Mouse (Mus musculus): ENCODE data around the gene Olfr628. TPM values are rescaled to one million over a fixed set of nuclear protein-coding genes. Genes with fewer than 3 reads are reported as not detected.
"Not testable (repeated sequence)": the region's sequence is repeated elsewhere in the genome, so short reads cannot be mapped to it uniquely, and the experiment has no call there.

Olfr628 gene
- not detected for total RNA-seq (2021)
- long read RNA-seq, experiment 1, result 0 reads
- long read RNA-seq, experiment 2, result 0 reads

DNA sequence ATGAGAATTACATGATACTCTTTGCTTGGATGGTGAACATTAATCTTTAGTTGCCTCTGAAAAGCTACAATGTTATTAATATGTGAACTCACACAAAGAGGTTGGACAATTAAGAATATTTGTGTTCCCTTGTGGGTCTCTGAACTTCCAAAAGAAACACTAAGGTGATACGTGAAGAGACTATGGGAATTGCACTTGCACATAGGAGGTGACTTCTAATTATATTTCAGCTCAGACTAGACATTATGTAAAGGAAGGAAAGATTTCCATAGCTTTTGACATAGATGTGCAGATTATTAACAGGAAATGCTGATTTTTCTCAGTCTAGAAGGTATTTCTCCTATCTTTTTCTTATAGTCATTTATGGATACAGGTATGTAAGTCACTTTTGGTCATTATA lies at the start of gene Olfr628:
TSS of gene Olfr628 (plus strand) at position 301 of the 400 bp plus-strand sequence.
- no peak within 1 kb of the TSS for H3K27ac ChIP-seq
- no peak for DNase-seq (ENCODE audit: extremely low spot score in 1 of 2, low spot score in 2 of 2)
- intact Hi-C loops (cut with DNase I), result no loop called here
- TF ChIP-seq CTCF (IDR thresholded peaks at IDR 0.05), result no peak
- H3K4me3 ChIP-seq, result no peak within 1 kb of the TSS

DNA sequence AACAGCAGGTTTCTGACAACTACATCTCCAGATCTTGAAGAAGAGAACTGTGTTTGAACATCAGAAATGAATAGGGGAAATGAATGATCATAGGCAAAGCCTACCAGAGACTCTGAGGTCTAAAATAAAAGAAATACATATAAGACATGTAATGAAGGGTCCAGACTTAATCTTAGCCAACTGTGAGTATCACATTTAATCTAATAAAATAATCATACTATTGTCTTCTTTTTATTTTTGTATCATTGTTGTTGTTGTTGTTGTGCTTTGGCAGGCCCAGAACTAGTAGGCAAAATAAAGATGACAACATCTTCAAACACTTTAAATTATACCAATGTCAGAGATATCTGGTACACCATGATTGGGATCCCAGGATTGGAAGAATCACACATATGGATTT lies 47.8 kb upstream of the Olfr628 start, which contains the start of gene Olfr625-ps1:
TSS of gene Olfr625-ps1 (plus strand) at position 301 of the 400 bp plus-strand sequence.
- H3K4me3 ChIP-seq, result no peak within 1 kb of the TSS
- intact Hi-C loops (cut with DNase I), result no loop called here
- no peak for DNase-seq (ENCODE audit: extremely low spot score in 1 of 2, low spot score in 2 of 2)
- TF ChIP-seq CTCF (IDR thresholded peaks at IDR 0.05), result no peak
- H3K27ac ChIP-seq, result no peak within 1 kb of the TSS

DNA sequence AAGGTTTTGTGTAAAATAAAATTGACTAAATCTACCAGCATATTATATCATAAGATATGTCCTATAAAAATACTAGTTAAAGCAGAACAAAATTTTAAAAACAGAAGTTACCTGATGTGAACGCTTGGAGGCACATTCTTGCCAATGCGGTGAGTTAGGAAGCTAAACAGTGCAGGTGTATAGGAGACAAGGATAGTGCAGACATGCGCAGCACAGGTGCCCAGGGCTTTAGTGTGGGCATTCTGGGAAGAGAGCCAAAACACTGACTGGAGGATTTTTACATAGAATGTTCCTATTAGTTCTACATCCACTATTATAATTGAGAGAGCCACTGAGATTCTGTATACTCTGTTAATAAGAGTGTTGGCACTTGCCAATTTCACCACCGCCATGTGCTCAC lies 30.7 kb upstream of the Olfr628 start:
- TF ChIP-seq CTCF (IDR thresholded peaks at IDR 0.05), result no peak
- H3K4me3 ChIP-seq, result no peak overlapping the region
- H3K27ac ChIP-seq, result no peak overlapping the region
- intact Hi-C loops (cut with DNase I), result no loop called here
- DNase-seq (ENCODE audit: extremely low spot score in 1 of 2, low spot score in 2 of 2), result no peak

DNA sequence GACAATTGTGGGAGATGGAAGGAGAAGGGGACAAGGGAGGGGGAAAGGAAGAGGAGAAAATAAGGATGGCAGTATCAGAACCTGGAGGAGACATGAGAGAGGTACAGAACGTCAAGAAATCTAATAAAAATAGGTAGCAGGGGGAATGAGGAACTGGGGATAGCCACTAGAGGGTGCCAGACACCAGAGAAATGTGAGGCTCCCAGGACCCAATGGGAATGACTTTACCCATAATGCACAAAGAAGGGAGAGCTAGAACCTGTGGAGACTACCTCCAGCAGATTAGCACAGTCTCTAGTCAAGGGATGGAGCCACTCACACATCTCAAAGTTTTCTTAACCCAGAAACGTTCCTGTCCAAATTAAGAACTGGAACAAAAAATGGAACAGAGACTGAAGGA lies 18.1 kb upstream of the Olfr628 start:
- Histone ChIP-seq H3K27ac (no peak overlapping the region), H3K4me3 (no peak overlapping the region)
- peak; percentile 15 for TF ChIP-seq CTCF (IDR thresholded peaks at IDR 0.05)
- DNase-seq (ENCODE audit: extremely low spot score in 1 of 2, low spot score in 2 of 2), result no peak
- intact Hi-C loops (cut with DNase I), result no loop called here

DNA sequence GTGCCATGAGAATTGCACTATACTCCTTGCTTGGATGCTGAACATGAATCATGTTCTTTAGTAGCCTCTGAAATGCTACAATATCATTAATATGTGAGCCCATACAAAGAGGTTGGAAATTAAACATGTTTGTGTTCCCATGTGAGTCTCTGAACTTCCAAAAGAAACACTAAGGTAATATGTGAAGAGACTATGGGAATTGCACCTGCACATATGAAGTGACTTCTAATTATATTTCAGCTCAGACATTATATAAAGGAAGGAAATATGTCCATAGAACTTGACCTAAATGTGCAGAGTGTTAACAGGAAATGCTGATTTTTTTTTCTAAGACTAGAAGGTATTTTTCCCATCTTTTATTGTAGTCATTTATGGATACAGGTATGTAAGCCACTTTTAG lies 15.8 kb upstream of the Olfr628 start, which contains the start of gene Olfr243:
TSS of gene Olfr243 (plus strand) at position 301 of the 400 bp plus-strand sequence.
- H3K27ac ChIP-seq, result no peak within 1 kb of the TSS
- no peak for TF ChIP-seq CTCF (IDR thresholded peaks at IDR 0.05)
- intact Hi-C loops (cut with DNase I), result no loop called here
- no peak within 1 kb of the TSS for H3K4me3 ChIP-seq
- DNase-seq (ENCODE audit: extremely low spot score in 1 of 2, low spot score in 2 of 2), result no peak

DNA sequence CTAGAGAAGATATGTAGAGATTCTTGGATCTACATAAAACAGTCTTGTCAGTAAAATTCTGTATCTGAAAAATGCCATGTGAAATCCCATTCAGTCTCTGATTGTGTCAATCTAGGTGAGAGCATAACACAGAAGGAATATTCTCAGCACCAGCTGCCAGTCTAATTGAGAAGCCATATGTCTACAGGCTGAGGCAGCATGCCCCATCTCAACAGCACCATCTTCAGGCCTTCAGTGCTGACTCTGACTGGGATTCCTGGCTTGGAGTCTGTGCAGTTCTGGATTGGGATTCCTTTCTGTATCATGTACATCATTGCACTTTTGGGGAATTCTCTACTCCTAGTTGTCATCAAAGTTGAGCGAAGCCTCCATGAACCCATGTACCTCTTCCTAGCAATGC lies 13.8 kb upstream of the Olfr628 start:
- DNase-seq (ENCODE audit: extremely low spot score in 1 of 2, low spot score in 2 of 2); intact Hi-C loops (cut with DNase I); H3K27ac ChIP-seq; H3K4me3 ChIP-seq: not testable (repeated sequence)

GRCm38 (mm10) chr7:103744843-103745242 lies 14.7 kb downstream of the Olfr628 start, which contains the start of gene Olfr629:
Gene Olfr629, minus strand, starts transcription at chr7:103744943.
- H3K27ac ChIP-seq, result no peak within 1 kb of the TSS
- no peak for TF ChIP-seq CTCF (IDR thresholded peaks at IDR 0.05)
- no peak within 1 kb of the TSS for H3K4me3 ChIP-seq
- intact Hi-C loops (cut with DNase I), result no loop called here
- no peak for DNase-seq (ENCODE audit: extremely low spot score in 1 of 2, low spot score in 2 of 2)

GRCm38 (mm10) chr7:103757233-103757632 lies 27.1 kb downstream of the Olfr628 start, which contains the start of gene Olfr630:
Gene Olfr630, minus strand, starts transcription at chr7:103757333.
- no peak within 1 kb of the TSS for H3K27ac ChIP-seq
- TF ChIP-seq CTCF (IDR thresholded peaks at IDR 0.05), result no peak
- intact Hi-C loops (cut with DNase I), result no loop called here
- H3K4me3 ChIP-seq, result no peak within 1 kb of the TSS
- no peak for DNase-seq (ENCODE audit: extremely low spot score in 1 of 2, low spot score in 2 of 2)

DNA sequence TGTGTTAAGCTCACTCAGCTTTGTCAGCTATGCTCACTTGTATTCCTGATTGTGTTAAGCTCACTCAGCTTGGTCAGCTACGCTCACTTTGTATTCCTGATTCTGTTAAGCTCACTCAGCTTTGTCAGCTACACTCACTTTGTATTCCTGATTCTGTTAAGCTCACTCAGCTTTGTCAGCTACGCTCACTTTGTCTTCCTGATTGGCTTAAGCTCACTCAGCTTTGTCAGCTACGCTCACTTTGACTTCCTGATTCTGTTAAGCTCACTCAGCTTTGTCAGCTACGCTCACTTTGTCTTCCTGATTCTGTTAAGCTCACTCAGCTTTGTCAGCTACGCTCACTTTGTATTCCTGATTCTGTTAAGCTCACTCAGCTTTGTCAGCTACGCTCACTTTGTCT lies 32.0 kb downstream of the Olfr628 start:
- H3K27ac ChIP-seq; intact Hi-C loops (cut with DNase I); DNase-seq (ENCODE audit: extremely low spot score in 1 of 2, low spot score in 2 of 2); H3K4me3 ChIP-seq: not testable (repeated sequence)

- H3K4me3 ChIP-seq; DNase-seq (ENCODE audit: extremely low spot score in 1 of 2, low spot score in 2 of 2); intact Hi-C loops (cut with DNase I); H3K27ac ChIP-seq: not testable (repeated sequence)
Observed at GRCm38 (mm10) chr7:103767687-103768086, 37.5 kb downstream of the Olfr628 start.

GRCm38 (mm10) chr7:103771494-103771893 lies 41.3 kb downstream of the Olfr628 start, which contains the start of gene Olfr69:
Gene Olfr69, minus strand, starts transcription at chr7:103771594.
- intact Hi-C loops (cut with DNase I), result no loop called here
- TF ChIP-seq CTCF (IDR thresholded peaks at IDR 0.05), result no peak

GRCm38 (mm10) chr7:103777652-103778051 lies 47.5 kb downstream of the Olfr628 start:
- H3K4me3 ChIP-seq; H3K27ac ChIP-seq; intact Hi-C loops (cut with DNase I); DNase-seq (ENCODE audit: extremely low spot score in 1 of 2, low spot score in 2 of 2): not testable (repeated sequence)

More at GRCm38 (mm10) chr7:103771494-103771893, 41.3 kb downstream of the Olfr628 start, which contains the start of gene Olfr69:
- Histone ChIP-seq H3K27ac (no peak within 1 kb of the TSS), H3K4me3 (no peak within 1 kb of the TSS)
- no peak for DNase-seq (ENCODE audit: extremely low spot score in 1 of 2, low spot score in 2 of 2)

- no peak within 1 kb of the TSS for H3K4me3 ChIP-seq
- no peak within 1 kb of the TSS for H3K27ac ChIP-seq
- no peak for DNase-seq (ENCODE audit: extremely low spot score in 1 of 2, low spot score in 2 of 2)
- intact Hi-C loops (cut with DNase I), result no loop called here
- no peak for TF ChIP-seq CTCF (IDR thresholded peaks at IDR 0.05)
Observed at GRCm38 (mm10) chr7:103779598-103779997, 49.4 kb downstream of the Olfr628 start, which contains the start of gene Olfr68. Gene Olfr68, minus strand, starts transcription at chr7:103779698.

Other genes with a start within 250 kb of the Olfr628 start
- not detected for gene Olfr609, start 232.3 kb upstream of the Olfr628 start, total RNA-seq (2021)
- not detected for gene Olfr610, start 218.3 kb upstream of the Olfr628 start, total RNA-seq (2021)
- not detected for gene Olfr611, start 209.5 kb upstream of the Olfr628 start, total RNA-seq (2021)
- gene Olfr612, start 187.7 kb upstream of the Olfr628 start, total RNA-seq (2021), result not detected
- gene Olfr613, start 182.3 kb upstream of the Olfr628 start, total RNA-seq (2021), result not detected
- gene Olfr615, start 174.3 kb upstream of the Olfr628 start, total RNA-seq (2021), result not detected
- gene Olfr616, start 161.2 kb upstream of the Olfr628 start, total RNA-seq (2021), result not detected
- not detected for gene Olfr617, start 157.3 kb upstream of the Olfr628 start, total RNA-seq (2021)
- not detected for gene Olfr618, start 140.3 kb upstream of the Olfr628 start, total RNA-seq (2021)
- not detected for gene Olfr619, start 129.8 kb upstream of the Olfr628 start, total RNA-seq (2021)
- not detected for gene Olfr620, start 117.8 kb upstream of the Olfr628 start, total RNA-seq (2021)
- gene Olfr622, start 87.7 kb upstream of the Olfr628 start, total RNA-seq (2021), result not detected
- not detected for gene Olfr623, start 66.7 kb upstream of the Olfr628 start, total RNA-seq (2021)
- gene Olfr624, start 59.2 kb upstream of the Olfr628 start, total RNA-seq (2021), result under 1 TPM in 1 of 2 experiments, not detected in 1; 0.07 TPM
- not detected for gene Olfr625-ps1, start 47.7 kb upstream of the Olfr628 start, total RNA-seq (2021)
- gene Olfr243, start 15.7 kb upstream of the Olfr628 start, total RNA-seq (2021), result not detected
- gene Olfr629, start 14.6 kb downstream of the Olfr628 start, total RNA-seq (2021), result not detected
- not detected for gene Olfr630, start 27.0 kb downstream of the Olfr628 start, total RNA-seq (2021)
- gene Olfr69, start 41.2 kb downstream of the Olfr628 start, total RNA-seq (2021), result not detected
- not detected for gene Olfr68, start 49.3 kb downstream of the Olfr628 start, total RNA-seq (2021)
- not detected for gene Olfr67, start 61.4 kb downstream of the Olfr628 start, total RNA-seq (2021)
- gene Hbb-bt, start 83.6 kb downstream of the Olfr628 start, total RNA-seq (2021), result 10 to 100 TPM; 29.5 to 36.6 TPM
- gene Hbb-bs, start 97.7 kb downstream of the Olfr628 start, total RNA-seq (2021), result 100 to 1,000 TPM; 305 to 339 TPM
- not detected for gene Hbb-bh2, start 110.1 kb downstream of the Olfr628 start, total RNA-seq (2021)
- gene Hbb-bh1, start 112.8 kb downstream of the Olfr628 start, total RNA-seq (2021), result not detected
- gene Hbb-y, start 122.8 kb downstream of the Olfr628 start, total RNA-seq (2021), result not detected
- not detected for gene Olfr66, start 155.9 kb downstream of the Olfr628 start, total RNA-seq (2021)
- gene Olfr64, start 164.1 kb downstream of the Olfr628 start, total RNA-seq (2021), result not detected
- not detected for gene Olfr65, start 173.1 kb downstream of the Olfr628 start, total RNA-seq (2021)
- not detected for gene Olfr631, start 198.5 kb downstream of the Olfr628 start, total RNA-seq (2021)
- gene Olfr632, start 204.0 kb downstream of the Olfr628 start, total RNA-seq (2021), result not detected
- gene Olfr633, start 214.1 kb downstream of the Olfr628 start, total RNA-seq (2021), result not detected
- gene Olfr635, start 240.8 kb downstream of the Olfr628 start, total RNA-seq (2021), result under 1 TPM; 0.05 to 0.09 TPM